In genomic region chr3:144203988-144204412, GRCm38 (mm10) we compare ENCODE assay signal across 8 mouse cellular contexts. TPM values are rescaled to one million over a fixed set of nuclear protein-coding genes. Genes with fewer than 3 reads are reported as not detected.
DNase-seq lines count a peak whose midpoint lies in the region; ATAC-seq and TF ChIP-seq lines count a peak whose summit lies in the region.

No protein-coding gene starts in this region.

- no peaks in the 10 kb centered on the region for H3K36me3 ChIP-seq in kidney, postnatal 0 days (ENCODE audit: insufficient read depth, low read length)
- peaks cover 3% of the 10 kb centered on the region; the same call in 1 of the 2 replicates for H3K36me3 ChIP-seq in heart, embryonic 16.5 days (ENCODE audit: control insufficient read depth, insufficient read depth)

- TF ChIP-seq CTCF in kidney, postnatal 0 days (IDR thresholded peaks at IDR 0.05; ENCODE audit: low read depth) = no peak

- peak overlapping the region; percentile 83 for H3K9ac ChIP-seq in kidney, postnatal 0 days (ENCODE audit: low read depth, low read length)
- H3K9ac ChIP-seq in heart, embryonic 16.5 days (ENCODE audit: low read length) = peak overlapping the region; percentile 93

- H3K4me1 ChIP-seq in kidney, postnatal 0 days (replicated peaks; ENCODE audit: insufficient read depth, low read length) = peaks cover 3% of the 10 kb centered on the region; the same call in 1 of the 2 replicates
- peaks cover 28% of the 10 kb centered on the region for H3K4me1 ChIP-seq in heart, embryonic 16.5 days (ENCODE audit: control insufficient read depth, insufficient read depth, low read length)

- no peak for ATAC-seq in kidney, postnatal 0 days (replicated peaks; ENCODE audit: low FRiP score, low read depth)
- ATAC-seq in heart, embryonic 16.5 days (replicated peaks; ENCODE audit: extremely low read depth, insufficient read depth, low FRiP score) = no peak

- WGBS in kidney, postnatal 0 days = 1% methylated on average over 5 of the region's 5 CpGs
- WGBS in heart, embryonic 16.5 days = 0% methylated on average over 5 of the region's 5 CpGs

- H3K4me2 ChIP-seq in kidney, postnatal 0 days (ENCODE audit: low read length) = peak overlapping the region; percentile 93
- H3K4me2 ChIP-seq in heart, embryonic 16.5 days (ENCODE audit: low read depth, low read length) = peak overlapping the region; percentile 95

- peak; percentile 58 for DNase-seq in kidney, postnatal 0 days (ENCODE audit: low spot score)
- no peak for DNase-seq in kidney, adult 18-20 months
- DNase-seq in adipocyte (ENCODE audit: low spot score) = peak; percentile 66
- peak; percentile 22 for DNase-seq in lung, postnatal 36 days
- no peak for DNase-seq in ovary, adult 18-20 months (ENCODE audit: low spot score)
- DNase-seq in thymus, postnatal 14 days = no peak
- DNase-seq in gastrocnemius, adult 18-20 months (ENCODE audit: low spot score) = no peak

- H3K27ac ChIP-seq in kidney, postnatal 0 days = peak overlapping the region; percentile 98
- H3K27ac ChIP-seq in heart, embryonic 16.5 days (ENCODE audit: low read length) = peak overlapping the region; percentile 99

- H3K4me3 ChIP-seq in kidney, postnatal 0 days (replicated peaks; ENCODE audit: low read depth, low read length) = peak overlapping the region; percentile 80
- peak overlapping the region; percentile 67 for H3K4me3 ChIP-seq in heart, embryonic 16.5 days (ENCODE audit: low read length)

- H3K9me3 ChIP-seq in kidney, postnatal 0 days (replicated peaks; ENCODE audit: low read length) = no peaks in the 10 kb centered on the region
- H3K9me3 ChIP-seq in heart, embryonic 16.5 days (replicated peaks; ENCODE audit: control insufficient read depth, low read length) = no peaks in the 10 kb centered on the region

- no peaks in the 10 kb centered on the region for H3K27me3 ChIP-seq in kidney, postnatal 0 days (ENCODE audit: insufficient read depth, low read length)
- no peaks in the 10 kb centered on the region for H3K27me3 ChIP-seq in heart, embryonic 16.5 days (ENCODE audit: control insufficient read depth, insufficient read depth, low read length)

RNA-seq across cellular contexts. Expression of gene Lmo4, which starts 1.0 kb away (rescaled TPM):
- polyA plus RNA-seq in kidney, postnatal 0 days (2015; fragmentation: Nextera tagmentation; extraction: Ambion mirVana) = 53.2 and 55.3 TPM in 2 replicates
- polyA plus RNA-seq in heart, embryonic 16.5 days (2015; fragmentation: Nextera tagmentation; extraction: Ambion mirVana) = 45.3 and 46.8 TPM in 2 replicates
- total RNA-seq in gastrocnemius, adult 18-20 months (2021) = 10 to 100 TPM; 19.9 to 24.2 TPM

Comparison
In these comparisons a context has a peak if more than half of its experiments do, and no peak if none do; other contexts are left out.
1. DNase-seq: peak in kidney, postnatal 0 days (single experiment), adipocyte (single experiment) and lung, postnatal 36 days (single experiment); none in kidney, adult 18-20 months (single experiment), ovary, adult 18-20 months (single experiment), thymus, postnatal 14 days (single experiment) and gastrocnemius, adult 18-20 months (single experiment).